Mouse (Mus musculus) E14TG2a.4 (cell line): ENCODE measurements at regions not wholly inside any gene's neighbourhood (a gene's known extent, or its start where the extent isn't known, plus 50 kb on each side); places are given as distances from the start of the nearest gene placed in this dataset.

ENCODE experiments used
- H3K27me3 ChIP-seq: 2 replicates; pipeline ENCODE4 v1.6.1; 2014; ENCODE audit warnings: low read length, control low read depth; ENCODE audit not compliant: insufficient read depth
- H3K36me3 ChIP-seq: 2 replicates; pipeline ENCODE4 v1.6.1; 2014; ENCODE audit warnings: low read length, control low read depth; ENCODE audit not compliant: insufficient read depth
- H3K4me1 ChIP-seq: replicated peaks from 2 replicates; pipeline ENCODE4 v1.6.1; 2014; ENCODE audit warnings: low read depth, low read length, control low read depth
- H3K4me3 ChIP-seq: replicated peaks from 2 replicates; pipeline ENCODE4 v1.5.1; 2014; ENCODE audit warnings: mild to moderate bottlenecking, low read length
- H3K9me3 ChIP-seq: 2 replicates; pipeline ENCODE4 v1.6.1; 2014; ENCODE audit warnings: low read length, control low read depth
- CTCF ChIP-seq: conservative IDR thresholded peaks from 2 replicates; pipeline ENCODE4 v1.5.1; 2014; ENCODE audit warnings: low read length
- NANOG ChIP-seq: IDR thresholded peaks from 2 replicates; pipeline ENCODE4 v1.6.1; 2014; ENCODE audit warnings: borderline replicate concordance, low read length, mixed read lengths
- POU5F1 ChIP-seq: IDR thresholded peaks from 2 replicates; pipeline ENCODE4 v1.6.1; 2014; ENCODE audit warnings: low read length, borderline replicate concordance

- no peak for TF ChIP-seq POU5F1
- TF ChIP-seq CTCF = no peak
- no peak for TF ChIP-seq NANOG
- Histone ChIP-seq H3K36me3 (no peaks in the 10 kb centered on the region), H3K4me1 (peaks cover 5% of the 10 kb centered on the region), H3K9me3 (no peaks in the 10 kb centered on the region), H3K27me3 (no peaks in the 10 kb centered on the region), H3K4me3 (no peak overlapping the region)
These were observed 378.6 kb upstream of the Sash1 start for GRCm38 (mm10) chr10:9264309-9265000.

- H3K27me3 ChIP-seq = no peaks in the 10 kb centered on the region
- no peak overlapping the region for H3K4me3 ChIP-seq
- no peaks in the 10 kb centered on the region for H3K36me3 ChIP-seq
- H3K9me3 ChIP-seq = no peaks in the 10 kb centered on the region
- TF ChIP-seq CTCF (no peak), POU5F1 (no peak), NANOG (no peak)
- H3K4me1 ChIP-seq = peaks cover 1% of the 10 kb centered on the region
These were observed 372.8 kb upstream of the Sash1 start for GRCm38 (mm10) chr10:9258705-9259104.

GRCm38 (mm10) chr10:9252941-9253217 lies 367.0 kb upstream of the Sash1 start:
- TF ChIP-seq POU5F1 (no peak), NANOG (no peak), CTCF (no peak)
- H3K27me3 ChIP-seq = no peaks in the 10 kb centered on the region
- H3K4me1 ChIP-seq = peaks cover 19% of the 10 kb centered on the region
- no peaks in the 10 kb centered on the region for H3K36me3 ChIP-seq
- no peak overlapping the region for H3K4me3 ChIP-seq
- H3K9me3 ChIP-seq = no peaks in the 10 kb centered on the region

DNA sequence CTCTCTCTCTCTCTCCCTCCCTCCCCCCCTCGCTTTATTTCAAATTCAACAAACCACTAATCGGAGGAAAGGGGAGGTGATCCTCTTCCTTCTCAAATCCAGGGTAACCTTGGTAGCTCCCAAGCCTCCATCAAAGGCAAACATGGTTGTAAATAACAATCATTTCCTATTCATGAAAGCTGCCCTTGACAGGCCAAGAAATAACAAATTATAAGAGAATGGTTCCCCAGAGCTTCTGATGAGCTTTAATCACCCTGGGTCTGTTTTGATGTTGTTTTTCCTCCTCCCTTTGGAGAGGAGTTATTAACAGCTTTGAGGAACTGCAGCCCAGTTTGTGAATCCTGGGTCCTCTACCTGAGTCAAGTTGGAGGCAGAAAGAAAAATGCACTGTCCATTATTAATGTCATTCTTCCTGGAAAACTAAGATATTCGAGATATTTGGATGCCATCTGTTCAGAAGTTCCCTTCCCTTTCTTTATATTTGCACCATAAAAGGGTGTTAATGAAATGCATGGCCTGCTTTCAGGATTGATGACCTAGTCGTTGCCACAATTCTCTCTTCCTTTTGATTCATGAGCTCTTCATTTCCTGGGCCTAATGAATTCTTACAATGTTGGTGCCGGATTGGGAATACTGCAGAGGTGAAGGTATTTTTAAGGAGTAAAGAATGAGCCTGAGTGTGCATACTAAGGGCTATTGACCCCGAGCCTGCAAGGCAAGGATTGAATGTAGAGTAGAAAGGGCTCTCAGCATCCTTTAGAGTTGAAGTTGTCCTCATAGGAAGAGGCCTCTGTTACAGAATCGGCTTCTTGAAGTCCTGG lies 366.5 kb upstream of the Sash1 start:
- H3K36me3 ChIP-seq = no peaks in the 10 kb centered on the region
- H3K27me3 ChIP-seq = no peaks in the 10 kb centered on the region
- TF ChIP-seq NANOG = peak; percentile 95
- no peak for TF ChIP-seq CTCF
- no peak overlapping the region for H3K4me3 ChIP-seq
- H3K4me1 ChIP-seq = peaks cover 19% of the 10 kb centered on the region
- no peaks in the 10 kb centered on the region for H3K9me3 ChIP-seq

DNA sequence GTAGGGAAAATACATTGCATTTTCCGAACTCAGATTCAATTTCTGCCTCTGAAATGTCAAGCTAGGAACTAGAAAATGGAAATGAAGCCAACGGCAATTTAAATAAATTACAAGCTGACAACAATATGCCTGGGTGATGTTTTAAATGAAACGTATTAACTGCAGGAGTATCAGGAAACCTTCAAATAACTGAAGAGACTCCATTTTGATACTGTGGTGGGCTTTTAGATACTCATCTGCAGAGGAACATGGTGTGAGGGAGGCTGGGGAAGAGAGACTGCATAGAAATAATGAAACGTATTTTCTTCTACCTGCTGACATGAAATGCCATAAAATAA lies 357.4 kb upstream of the Sash1 start:
- no peaks in the 10 kb centered on the region for H3K27me3 ChIP-seq
- no peaks in the 10 kb centered on the region for H3K36me3 ChIP-seq
- TF ChIP-seq CTCF (no peak), POU5F1 (no peak), NANOG (no peak)
- H3K4me3 ChIP-seq = no peak overlapping the region
- no peaks in the 10 kb centered on the region for H3K4me1 ChIP-seq
- H3K9me3 ChIP-seq = no peaks in the 10 kb centered on the region; the same call in 1 of the 2 replicates

DNA sequence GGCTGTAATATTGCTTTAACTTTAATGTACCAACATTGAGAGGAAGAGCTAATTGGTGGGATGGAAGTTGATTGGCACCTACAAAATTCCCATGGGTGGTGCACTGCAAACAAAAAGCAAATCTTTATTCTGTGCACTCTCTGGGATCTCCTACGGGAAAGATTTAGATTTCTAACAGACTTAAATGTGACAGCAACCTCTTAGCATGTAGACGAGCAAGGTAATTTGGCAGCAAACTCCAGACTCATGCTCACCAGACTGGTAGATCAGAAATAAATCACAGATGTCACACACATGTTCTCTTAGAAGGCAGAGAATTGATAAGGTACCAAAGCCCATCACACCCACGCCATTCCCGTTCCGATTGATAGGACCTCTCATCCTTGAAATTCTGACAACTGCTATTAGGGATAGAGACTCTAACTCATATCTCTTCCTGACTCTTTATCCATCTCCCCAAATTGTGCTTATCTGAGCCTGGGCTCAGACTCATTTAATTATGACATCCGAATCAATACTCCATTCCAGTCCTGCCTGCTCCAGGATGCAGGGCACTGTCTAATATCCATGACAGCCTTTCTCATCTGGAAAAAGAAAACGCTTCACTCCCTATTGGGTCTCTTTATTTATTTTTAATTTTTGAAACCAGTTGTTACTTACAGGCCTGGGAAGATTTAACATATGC lies 356.9 kb upstream of the Sash1 start:
- Histone ChIP-seq H3K4me3 (no peak overlapping the region), H3K4me1 (no peaks in the 10 kb centered on the region), H3K27me3 (no peaks in the 10 kb centered on the region), H3K36me3 (no peaks in the 10 kb centered on the region), H3K9me3 (no peaks in the 10 kb centered on the region; the same call in 1 of the 2 replicates)
- TF ChIP-seq POU5F1 (no peak), CTCF (no peak), NANOG (no peak)

- no peak for TF ChIP-seq CTCF
- no peak for TF ChIP-seq POU5F1
- TF ChIP-seq NANOG = no peak
- no peaks in the 10 kb centered on the region for H3K27me3 ChIP-seq
- no peaks in the 10 kb centered on the region for H3K4me1 ChIP-seq
- no peaks in the 10 kb centered on the region for H3K36me3 ChIP-seq
- no peaks in the 10 kb centered on the region; the same call in 1 of the 2 replicates for H3K9me3 ChIP-seq
- no peak overlapping the region for H3K4me3 ChIP-seq
These were observed 354.1 kb upstream of the Sash1 start for GRCm38 (mm10) chr10:9239956-9240355.

- Histone ChIP-seq H3K4me1 (no peaks in the 10 kb centered on the region), H3K36me3 (no peaks in the 10 kb centered on the region), H3K9me3 (no peaks in the 10 kb centered on the region), H3K27me3 (no peaks in the 10 kb centered on the region), H3K4me3 (no peak overlapping the region)
- TF ChIP-seq CTCF (no peak), POU5F1 (no peak), NANOG (no peak)
These were observed 345.9 kb upstream of the Sash1 start for GRCm38 (mm10) chr10:9231751-9232150.
